Mouse (Mus musculus) E14TG2a.4 (cell line): Measurements from ENCODE around the gene Plekha8.
A peak's percentile ranks its signal among the peaks of the same experiment; 100 is the strongest.

Experiments used
- H3K27me3 ChIP-seq: 2 replicates; pipeline ENCODE4 v1.6.1; 2014; ENCODE audit warnings: low read length, control low read depth; ENCODE audit not compliant: insufficient read depth
- H3K36me3 ChIP-seq: 2 replicates; pipeline ENCODE4 v1.6.1; 2014; ENCODE audit warnings: low read length, control low read depth; ENCODE audit not compliant: insufficient read depth
- H3K4me1 ChIP-seq: replicated peaks from 2 replicates; pipeline ENCODE4 v1.6.1; 2014; ENCODE audit warnings: low read depth, low read length, control low read depth
- H3K4me3 ChIP-seq: replicated peaks from 2 replicates; pipeline ENCODE4 v1.5.1; 2014; ENCODE audit warnings: mild to moderate bottlenecking, low read length
- H3K9me3 ChIP-seq: 2 replicates; pipeline ENCODE4 v1.6.1; 2014; ENCODE audit warnings: low read length, control low read depth
- CTCF ChIP-seq: conservative IDR thresholded peaks from 2 replicates; pipeline ENCODE4 v1.5.1; 2014; ENCODE audit warnings: low read length
- NANOG ChIP-seq: IDR thresholded peaks from 2 replicates; pipeline ENCODE4 v1.6.1; 2014; ENCODE audit warnings: borderline replicate concordance, low read length, mixed read lengths
- POU5F1 ChIP-seq: IDR thresholded peaks from 2 replicates; pipeline ENCODE4 v1.6.1; 2014; ENCODE audit warnings: low read length, borderline replicate concordance

The Plekha8 gene

GRCm38 (mm10) chr6:54566546-54566919 is 28.4 kb upstream of the Plekha8 start:
- TF ChIP-seq NANOG (no peak), CTCF (no peak), POU5F1 (no peak)
- peaks cover 30% of the 10 kb centered on the region for H3K4me1 ChIP-seq

GRCm38 (mm10) chr6:54569776-54570175 is 25.1 kb upstream of the Plekha8 start:
- no peaks in the 10 kb centered on the region for H3K36me3 ChIP-seq
- TF ChIP-seq CTCF (no peak), NANOG (no peak), POU5F1 (no peak)
- H3K4me3 ChIP-seq, result no peak overlapping the region
- peaks cover 18% of the 10 kb centered on the region for H3K4me1 ChIP-seq
- peaks cover 23% of the 10 kb centered on the region for H3K27me3 ChIP-seq
- H3K9me3 ChIP-seq, result no peaks in the 10 kb centered on the region

More at GRCm38 (mm10) chr6:54566546-54566919, 28.4 kb upstream of the Plekha8 start:
- Histone ChIP-seq H3K36me3 (no peaks in the 10 kb centered on the region), H3K27me3 (peaks cover 27% of the 10 kb centered on the region), H3K4me3 (peak overlapping the region; percentile 78), H3K9me3 (no peaks in the 10 kb centered on the region)

GRCm38 (mm10) chr6:54573218-54573955 is 21.5 kb upstream of the Plekha8 start:
- Histone ChIP-seq H3K4me1 (no peaks in the 10 kb centered on the region), H3K27me3 (0 out of 2 replicates have a peak, but pooled peaks cover 3% of the 10 kb centered on the region), H3K9me3 (no peaks in the 10 kb centered on the region), H3K4me3 (no peak overlapping the region), H3K36me3 (no peaks in the 10 kb centered on the region)
- no peak for TF ChIP-seq NANOG

- Histone ChIP-seq H3K27me3 (no peaks in the 10 kb centered on the region), H3K4me3 (no peak overlapping the region), H3K36me3 (no peaks in the 10 kb centered on the region), H3K4me1 (peaks cover 22% of the 10 kb centered on the region), H3K9me3 (no peaks in the 10 kb centered on the region)
- TF ChIP-seq CTCF (peak; percentile 78), NANOG (no peak)
Measured at GRCm38 (mm10) chr6:54586175-54586574, 8.7 kb upstream of the Plekha8 start.

- H3K4me1 ChIP-seq, result peaks cover 26% of the 10 kb centered on the region
- H3K9me3 ChIP-seq, result no peaks in the 10 kb centered on the region
- no peak for TF ChIP-seq CTCF
- no peak for TF ChIP-seq NANOG
- TF ChIP-seq POU5F1, result no peak
- H3K4me3 ChIP-seq, result no peak overlapping the region
- H3K36me3 ChIP-seq, result no peaks in the 10 kb centered on the region
- no peaks in the 10 kb centered on the region for H3K27me3 ChIP-seq
Measured at GRCm38 (mm10) chr6:54586911-54587310, 8.0 kb upstream of the Plekha8 start.

- no peaks in the 10 kb centered on the region for H3K9me3 ChIP-seq
- TF ChIP-seq NANOG (no peak), CTCF (no peak), POU5F1 (no peak)
- H3K4me1 ChIP-seq, result peaks cover 32% of the 10 kb centered on the region
- H3K4me3 ChIP-seq, result no peak overlapping the region
- H3K36me3 ChIP-seq, result no peaks in the 10 kb centered on the region
- no peaks in the 10 kb centered on the region for H3K27me3 ChIP-seq
Measured at GRCm38 (mm10) chr6:54587683-54588082, 7.2 kb upstream of the Plekha8 start.

GRCm38 (mm10) chr6:54588212-54588611 is 6.7 kb upstream of the Plekha8 start:
- Histone ChIP-seq H3K9me3 (no peaks in the 10 kb centered on the region), H3K27me3 (no peaks in the 10 kb centered on the region), H3K36me3 (no peaks in the 10 kb centered on the region), H3K4me1 (peaks cover 32% of the 10 kb centered on the region), H3K4me3 (no peak overlapping the region)
- TF ChIP-seq NANOG (peak; percentile 82), POU5F1 (no peak), CTCF (no peak)

GRCm38 (mm10) chr6:54590691-54591090 is 4.2 kb upstream of the Plekha8 start:
- peaks cover 36% of the 10 kb centered on the region for H3K4me1 ChIP-seq
- H3K9me3 ChIP-seq, result no peaks in the 10 kb centered on the region
- H3K4me3 ChIP-seq, result no peak overlapping the region
- H3K36me3 ChIP-seq, result no peaks in the 10 kb centered on the region
- H3K27me3 ChIP-seq, result peaks cover 4% of the 10 kb centered on the region
- TF ChIP-seq POU5F1, result no peak
- TF ChIP-seq NANOG, result no peak
- no peak for TF ChIP-seq CTCF

GRCm38 (mm10) chr6:54591778-54592177 is 3.1 kb upstream of the Plekha8 start:
- H3K4me3 ChIP-seq, result no peak overlapping the region
- no peaks in the 10 kb centered on the region for H3K36me3 ChIP-seq
- TF ChIP-seq POU5F1, result no peak
- TF ChIP-seq CTCF, result no peak
- no peak for TF ChIP-seq NANOG
- peaks cover 15% of the 10 kb centered on the region for H3K27me3 ChIP-seq
- H3K9me3 ChIP-seq, result no peaks in the 10 kb centered on the region
- H3K4me1 ChIP-seq, result peaks cover 47% of the 10 kb centered on the region
